Mouse (Mus musculus) embryo, embryonic 9.5 days (tissue): Measurements from ENCODE around the gene Tfip11.

Experiments
- DNase-seq: peaks from one replicate; pipeline ENCODE4 v3.0.0-alpha.2; 2017; ENCODE audit errors: extremely low spot score

Gene Tfip11

DNA sequence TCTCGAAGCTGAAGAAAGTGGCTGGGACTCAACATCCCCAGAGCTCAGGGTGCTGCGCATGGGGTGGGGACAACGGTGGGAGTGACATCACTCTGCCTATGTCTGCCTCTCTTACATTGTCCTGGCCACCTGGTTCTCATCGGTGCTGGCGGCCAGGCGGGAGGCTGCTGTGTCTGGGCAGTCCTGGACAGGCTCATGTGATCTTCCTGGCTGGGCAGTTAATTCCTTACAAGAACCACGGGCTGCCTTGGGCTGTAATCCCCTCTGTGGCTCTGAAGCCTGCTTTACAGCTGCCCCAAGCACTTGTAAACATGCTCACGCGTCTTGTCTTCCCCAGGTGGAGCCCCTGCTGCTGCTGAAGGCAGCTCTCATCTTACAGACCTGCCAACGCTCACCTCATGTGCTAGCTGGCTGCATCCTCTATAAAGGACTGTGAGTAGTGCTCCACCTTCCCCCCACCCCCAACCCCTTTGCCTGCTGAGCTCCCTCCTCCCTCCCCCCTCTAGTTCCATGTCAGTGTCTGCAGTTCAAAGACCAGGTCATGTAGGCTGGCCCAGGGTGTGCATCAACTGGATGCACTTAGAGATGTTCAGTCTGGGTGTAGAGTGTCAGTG, 38.1 kb downstream of the Tfip11 start:
- DNase-seq = no peak

DNA sequence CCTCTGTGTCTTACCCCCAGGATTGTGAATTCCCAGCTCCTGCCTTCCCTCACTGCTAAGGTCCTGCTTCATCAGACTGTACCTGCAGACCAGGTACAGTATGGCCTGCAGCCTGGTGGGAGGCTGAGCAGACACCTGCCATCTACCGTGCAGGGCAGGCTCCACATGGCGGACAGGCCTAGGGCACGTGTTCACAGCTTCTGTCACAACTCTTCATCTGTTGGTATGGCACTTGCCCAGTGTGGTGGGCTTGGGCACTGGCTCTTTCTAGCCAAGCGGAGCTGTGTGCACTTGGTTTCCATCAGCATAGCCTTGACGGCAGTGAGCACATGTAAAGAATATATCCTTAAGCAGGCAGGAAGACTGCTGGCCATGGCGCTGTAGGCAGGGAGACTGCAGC, 40.7 kb downstream of the Tfip11 start:
- DNase-seq = no peak

DNA sequence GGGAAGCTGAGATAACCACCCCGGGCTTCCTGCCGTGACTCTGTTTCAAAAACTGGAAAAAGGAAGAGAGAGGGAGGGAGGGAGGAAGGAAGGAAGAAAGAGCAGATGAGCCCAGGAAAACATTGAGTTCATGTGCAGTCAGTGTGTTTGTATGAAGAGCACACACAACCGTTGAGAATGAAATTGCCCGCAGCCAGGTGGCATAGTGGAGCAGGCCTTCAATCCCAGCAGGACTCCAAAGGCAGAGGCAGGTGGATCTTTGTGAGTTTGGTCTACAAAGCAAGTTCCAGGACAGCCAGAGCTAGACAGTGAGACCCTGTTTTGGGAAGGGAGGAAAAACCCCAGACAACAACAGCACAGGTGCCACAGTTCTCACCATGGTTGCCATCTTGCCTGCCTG, 41.2 kb downstream of the Tfip11 start:
- DNase-seq = no peak

DNA sequence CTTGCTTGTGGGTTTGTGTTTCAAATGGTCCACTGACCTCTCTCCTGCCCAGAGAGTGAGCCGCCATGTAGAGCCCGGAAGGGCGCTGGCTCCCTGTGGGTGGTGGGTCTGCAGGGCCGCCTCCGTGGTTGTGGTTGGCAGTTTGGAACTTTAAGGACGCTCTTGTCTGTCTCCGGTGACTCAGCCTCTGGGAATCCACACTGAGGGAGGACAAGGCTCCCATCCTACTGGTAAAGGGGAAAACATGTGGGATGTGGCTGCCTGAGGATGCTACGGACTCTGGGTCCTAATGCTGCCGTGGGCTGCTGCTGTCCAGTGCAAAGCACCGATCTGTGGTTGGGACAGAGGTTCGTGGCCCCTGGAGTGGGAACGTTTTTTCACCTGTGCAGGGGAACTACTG, 41.8 kb downstream of the Tfip11 start:
- DNase-seq = no peak

DNA sequence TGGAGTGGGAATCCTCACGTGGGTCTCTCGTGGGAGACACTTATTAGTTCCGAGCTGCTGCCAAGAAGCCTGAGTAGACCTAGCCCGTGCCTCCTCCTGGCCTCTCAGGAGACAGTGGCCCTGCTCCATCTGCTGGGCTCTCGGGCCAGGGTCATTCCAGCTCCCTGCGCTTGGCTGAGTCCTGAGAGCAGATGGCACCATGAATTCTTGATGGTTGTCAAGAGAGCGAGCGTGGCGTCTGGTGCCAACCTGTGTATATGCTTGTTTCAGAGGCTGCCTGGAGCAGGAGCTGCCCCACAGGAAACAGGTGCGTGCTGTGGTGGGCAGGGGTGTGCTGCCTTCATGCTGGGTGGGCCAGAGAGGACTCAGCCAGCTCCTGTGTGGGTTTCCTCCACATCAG, 42.5 kb downstream of the Tfip11 start:
- DNase-seq = no peak

DNA sequence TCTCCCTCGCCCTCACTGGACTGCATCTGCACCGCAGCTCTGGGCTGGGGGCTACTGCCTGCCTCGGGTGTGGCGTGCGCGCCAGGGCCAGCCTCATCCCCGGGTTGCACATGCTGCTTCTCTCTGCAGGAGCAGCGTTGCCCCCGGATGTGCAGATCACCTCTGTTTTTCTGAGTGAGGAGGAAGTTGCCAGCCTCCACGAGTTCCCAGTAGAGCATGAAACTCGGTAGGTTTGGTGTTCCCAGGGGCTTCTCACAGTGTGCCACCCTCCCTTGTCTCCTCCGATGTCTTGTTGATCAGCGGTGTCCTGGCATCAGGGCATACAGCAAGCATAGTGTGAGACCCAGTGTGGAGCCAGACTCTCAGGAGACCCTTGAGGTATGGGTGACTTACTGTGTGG, 43.2 kb downstream of the Tfip11 start:
- no peak for DNase-seq

DNA sequence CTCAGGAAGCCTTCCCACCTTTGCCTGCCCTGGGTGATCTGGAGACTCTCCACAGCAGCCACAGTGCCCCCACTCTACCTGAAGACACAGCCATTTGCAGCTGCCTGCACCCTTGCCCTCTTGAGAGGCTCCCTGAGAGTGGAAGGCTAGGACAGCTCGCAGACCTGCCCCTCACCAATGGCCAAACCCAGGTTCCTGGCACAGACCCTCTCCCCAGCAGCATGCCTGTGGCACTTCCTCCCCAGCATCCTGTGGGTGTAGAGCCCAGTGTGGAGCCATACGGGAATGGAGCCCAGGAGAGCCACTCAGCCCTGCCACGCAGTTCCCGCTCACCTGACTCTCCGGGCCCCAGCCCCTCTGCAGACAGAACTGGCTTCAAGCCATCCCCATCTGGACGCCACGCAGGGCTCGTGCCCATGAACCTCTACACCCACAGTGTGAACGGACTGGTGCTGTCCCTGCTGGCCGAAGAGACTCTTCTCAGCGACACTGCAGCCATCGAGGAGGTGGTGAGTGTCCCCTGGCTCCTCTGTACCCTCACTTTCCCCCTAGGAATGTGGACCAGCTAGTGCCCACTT, 44.2 kb downstream of the Tfip11 start:
- DNase-seq = no peak

DNA sequence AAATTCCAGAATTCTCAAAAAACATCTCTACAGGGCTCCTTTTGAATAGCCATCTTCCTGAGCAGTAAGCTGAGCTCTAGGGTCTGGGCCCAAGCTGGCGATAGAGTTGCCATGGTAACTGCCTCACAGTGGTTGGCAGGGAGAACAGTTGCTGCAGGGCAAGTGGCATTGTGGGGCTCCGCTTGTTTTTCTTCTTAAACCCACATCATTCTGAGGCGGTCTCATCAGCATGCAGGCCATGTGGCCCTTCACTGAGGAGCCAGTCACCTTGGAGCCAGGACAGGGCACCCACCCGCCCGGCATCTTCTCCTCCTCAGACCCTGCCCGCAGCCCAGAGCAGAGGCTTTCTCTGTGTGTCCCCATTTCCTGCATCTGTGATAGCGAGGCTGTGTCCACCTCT, 45.8 kb downstream of the Tfip11 start:
- peak; percentile 24 for DNase-seq

DNA sequence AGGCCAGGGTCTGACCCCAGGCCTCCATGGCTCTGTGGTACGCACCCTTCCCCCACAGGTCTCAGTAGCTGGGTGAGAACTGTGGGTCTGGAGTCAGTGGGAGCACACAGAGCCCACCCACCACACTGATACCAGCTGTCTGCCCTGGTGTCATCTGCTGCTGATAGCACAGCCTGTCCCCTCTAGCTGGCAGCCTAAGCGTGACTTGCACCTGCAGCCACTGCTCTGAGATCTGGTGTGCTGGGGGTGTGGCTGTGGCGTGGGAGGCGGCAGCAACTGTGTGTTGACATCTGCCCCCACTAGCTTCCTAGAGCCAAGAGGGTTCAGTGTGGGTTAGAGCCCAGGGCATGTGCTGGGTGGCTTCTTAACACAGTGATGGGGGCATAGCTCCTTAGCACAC, 50.0 kb downstream of the Tfip11 start:
- DNase-seq = no peak

DNA sequence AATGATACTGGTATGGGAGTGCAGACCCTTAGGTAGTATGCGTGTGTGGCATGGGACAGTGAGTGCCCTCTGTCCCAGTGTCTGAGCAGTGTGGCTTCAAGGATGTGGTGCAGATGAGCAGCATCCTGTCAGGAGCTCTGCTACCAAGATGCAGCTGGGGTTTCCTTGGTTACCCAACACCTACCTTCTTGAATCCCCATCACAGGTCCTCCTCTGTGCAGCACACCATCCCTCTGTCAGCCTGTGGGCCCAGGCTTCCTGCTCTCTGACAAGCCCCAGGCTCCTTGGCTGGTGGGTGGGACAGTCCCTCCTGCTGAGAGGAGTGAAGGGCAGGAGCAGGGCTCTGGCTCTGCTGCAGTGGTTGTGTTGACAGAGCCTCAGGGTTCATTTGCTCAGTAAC, 51.2 kb downstream of the Tfip11 start:
- no peak for DNase-seq

DNA sequence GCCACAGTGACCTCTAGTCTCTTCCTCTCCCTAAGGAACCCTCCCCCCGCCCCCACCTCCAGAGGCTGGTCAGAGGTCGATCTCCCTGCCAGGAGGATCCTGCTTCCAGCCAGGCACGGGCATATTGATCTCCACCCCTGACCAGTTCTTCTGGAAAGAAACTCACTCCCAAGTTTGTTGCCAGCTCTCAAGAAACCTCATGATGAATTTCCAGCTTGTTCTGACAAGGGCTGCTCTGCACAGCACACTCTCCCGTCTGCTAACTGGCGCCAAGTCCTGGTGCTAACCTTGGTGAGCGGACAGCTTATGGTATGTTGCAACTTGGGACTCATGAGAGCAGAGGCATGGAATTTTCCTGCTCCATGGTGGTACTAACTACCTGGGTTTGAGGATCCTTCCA, 52.6 kb downstream of the Tfip11 start:
- DNase-seq = no peak

DNA sequence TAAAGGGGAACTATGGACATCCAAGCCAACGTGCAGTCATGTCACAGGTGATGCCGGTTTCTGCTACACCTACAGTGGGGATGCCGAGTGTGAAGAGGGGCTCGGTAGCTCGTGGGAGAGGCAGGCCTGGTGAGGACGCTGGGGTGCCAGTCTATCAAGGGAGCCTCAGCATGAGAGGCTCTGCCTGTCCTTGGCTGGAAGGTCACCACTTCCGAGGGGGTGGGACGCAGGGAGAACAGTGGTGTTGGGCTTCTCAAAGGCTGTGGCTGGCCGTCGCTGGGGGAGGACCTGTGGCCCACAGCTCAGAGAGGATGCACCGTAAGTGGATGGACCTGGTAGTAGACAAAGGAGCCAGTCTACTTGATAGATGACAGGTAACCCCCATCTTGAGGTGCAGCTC, 55.0 kb downstream of the Tfip11 start:
- no peak for DNase-seq

DNA sequence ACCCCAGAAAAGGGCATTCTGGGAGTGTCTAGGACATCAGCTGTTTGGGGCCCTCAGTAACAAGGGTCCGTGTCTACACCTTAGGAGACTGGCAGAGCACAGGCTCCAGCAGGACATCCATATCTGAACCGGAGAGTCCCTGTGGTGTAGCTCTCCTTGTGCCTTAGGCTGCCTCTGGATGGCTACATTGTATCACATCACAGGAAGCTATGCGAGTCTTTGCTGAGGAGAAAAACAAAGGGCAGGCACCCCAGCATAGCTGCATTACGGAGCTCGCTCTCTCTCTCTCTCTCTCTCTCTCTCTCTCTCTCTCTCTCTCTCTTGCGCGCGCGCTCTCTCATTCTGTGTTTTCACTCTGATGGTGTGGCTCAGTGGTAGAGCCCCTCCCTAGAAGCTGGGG, 55.9 kb downstream of the Tfip11 start:
- no peak for DNase-seq

DNA sequence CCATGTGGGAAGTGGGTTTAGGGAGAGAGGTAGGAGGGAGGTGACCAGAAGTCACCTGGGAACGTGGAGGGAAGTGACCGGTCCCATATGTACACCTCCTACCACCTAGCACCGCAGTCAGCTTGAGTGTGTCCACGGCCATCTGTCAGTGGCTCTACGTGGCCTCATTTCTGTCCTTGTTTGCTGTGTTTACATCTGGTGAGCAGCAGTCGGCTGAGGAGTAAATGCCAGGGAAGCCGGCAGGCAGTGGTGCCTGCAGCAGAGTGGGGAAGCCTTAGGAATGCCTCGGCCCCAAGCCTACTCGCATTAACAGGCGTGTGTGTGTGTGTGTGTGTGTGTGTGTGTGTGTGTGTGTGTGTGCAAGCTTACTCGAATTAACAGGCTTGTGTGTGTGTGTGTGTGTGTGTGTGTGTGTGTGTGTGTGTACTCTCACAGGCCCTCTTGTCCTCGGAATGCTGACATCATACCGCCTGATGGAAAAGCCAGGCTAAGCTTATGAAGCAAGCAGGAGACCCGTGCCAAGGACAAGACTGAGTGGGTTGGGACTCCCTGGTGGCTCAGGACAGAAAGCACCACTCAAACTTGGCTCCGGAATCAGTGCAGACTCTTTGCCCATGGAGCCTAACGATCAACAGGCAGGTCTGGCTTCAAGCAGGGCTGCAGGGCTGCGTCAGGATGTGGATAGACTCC, 56.6 kb downstream of the Tfip11 start:
- DNase-seq = no peak

DNA sequence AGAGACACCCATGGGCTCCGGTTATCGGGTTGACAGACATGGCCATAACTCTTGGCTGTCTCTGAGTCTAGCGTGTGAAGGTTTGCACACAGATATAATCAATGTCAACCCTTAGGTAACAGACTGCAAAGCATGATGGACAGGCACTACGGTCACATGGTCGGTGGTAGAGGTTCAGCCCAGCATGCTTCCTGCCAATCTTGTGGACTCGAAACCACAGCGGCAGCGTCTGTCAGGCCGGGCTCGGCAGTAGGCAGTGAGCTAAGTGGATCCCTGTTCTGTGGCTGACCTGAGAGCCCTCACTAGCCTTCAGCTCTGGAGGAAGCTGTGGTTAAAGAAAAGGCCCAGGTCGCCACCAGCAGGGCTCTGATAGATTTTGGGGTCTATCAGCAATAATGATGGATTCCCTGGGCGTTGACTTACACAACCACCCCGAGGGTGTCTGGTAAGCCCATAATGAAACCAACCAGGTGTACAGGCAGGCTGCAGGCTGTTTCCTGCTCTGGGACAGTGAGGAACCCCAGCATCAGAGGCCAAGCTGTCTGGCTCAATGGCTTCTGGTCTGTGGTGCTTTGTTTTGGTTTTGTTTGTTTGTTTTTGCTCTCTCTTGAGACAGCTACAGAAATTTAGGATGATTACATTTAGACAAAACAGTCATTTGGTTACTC, 58.8 kb downstream of the Tfip11 start:
- DNase-seq = no peak

DNA sequence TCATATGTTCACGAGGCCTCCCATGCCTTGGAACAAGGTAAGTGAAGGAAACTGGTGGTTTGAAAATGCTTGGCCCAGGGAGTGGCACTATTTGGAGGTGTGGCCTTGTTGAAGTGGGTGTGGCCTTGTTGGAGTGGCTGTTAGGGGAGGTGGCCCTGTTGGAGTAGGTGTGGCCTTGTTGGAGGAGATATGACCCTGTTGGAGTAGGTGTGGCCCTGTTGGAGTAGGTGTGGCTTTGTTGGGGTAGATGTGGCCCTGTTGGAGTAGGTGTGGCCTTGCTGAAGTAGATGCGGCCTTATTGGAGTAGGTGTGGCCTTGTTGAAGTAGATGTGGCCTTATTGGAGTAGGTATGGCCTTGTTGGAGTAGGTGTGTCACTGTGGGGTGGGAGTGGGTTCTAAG, 59.8 kb downstream of the Tfip11 start:
- no peak for DNase-seq
